Mouse (Mus musculus) heart, embryonic 13.5 days (tissue): ENCODE results near the gene Gpr157. TPM values are rescaled to one million over a fixed set of nuclear protein-coding genes. Genes with fewer than 3 reads are reported as not detected.

Experiments used
- ATAC-seq: fragments of 200-750 bp; cut with Nextera tagmentation; 2 replicates; pipeline ENCODE4 v1.8.0; 2017; ENCODE audit warnings: moderate TSS enrichment; ENCODE audit not compliant: insufficient number of reproducible peaks, low FRiP score, low TSS enrichment; ENCODE audit errors: extremely low read depth
- H3K27ac ChIP-seq: fragments of 300-500 bp; sonication (generic); replicated peaks from 2 replicates; pipeline ENCODE4 v1.5.1; 2015; ENCODE audit warnings: moderate library complexity, mild to moderate bottlenecking, inconsistent platforms
- H3K27me3 ChIP-seq: fragments of 300-500 bp; sonication (generic); replicated peaks from 2 replicates; pipeline ENCODE4 v1.6.1; 2015; ENCODE audit warnings: mild to moderate bottlenecking, inconsistent platforms
- H3K36me3 ChIP-seq: fragments of 300-500 bp; sonication (generic); 2 replicates; pipeline ENCODE4 v1.6.1; 2015; ENCODE audit warnings: mild to moderate bottlenecking, inconsistent platforms
- H3K4me1 ChIP-seq: fragments of 300-500 bp; sonication (generic); 2 replicates; pipeline ENCODE4 v1.6.1; 2015; ENCODE audit warnings: inconsistent platforms
- H3K4me2 ChIP-seq: fragments of 300-500 bp; sonication (generic); 2 replicates; pipeline ENCODE4 v1.6.1; 2015; ENCODE audit warnings: inconsistent platforms, mild to moderate bottlenecking, moderate library complexity
- H3K4me3 ChIP-seq: fragments of 300-500 bp; sonication (generic); 2 replicates; pipeline ENCODE4 v1.5.1; 2015; ENCODE audit warnings: moderate library complexity, mild to moderate bottlenecking, inconsistent platforms
- H3K9ac ChIP-seq: fragments of 300-500 bp; sonication (generic); 2 replicates; pipeline ENCODE4 v1.6.1; 2015; ENCODE audit warnings: inconsistent platforms, mild to moderate bottlenecking, moderate library complexity
- H3K9me3 ChIP-seq: fragments of 300-500 bp; sonication (generic); 2 replicates; pipeline ENCODE4 v1.6.1; 2016; ENCODE audit warnings: inconsistent platforms
- WGBS: fragments of 180-500 bp; shearing (Covaris S2); methylation state at CpG from one replicate; pipeline ENCODE4 v1.1.7; 2015; ENCODE audit warnings: mixed read lengths; 5-methylcytosine and 5-hydroxymethylcytosine counted together
- polyA plus RNA-seq: library from polyadenylated mRNA; unstranded; fragments of >200 nt; fragmentation: Nextera tagmentation; extraction: Ambion mirVana; gene quantifications from 2 replicates; pipeline ENCODE4 v1.2.1, GENCODE M21; 2015

Gpr157 gene
- polyA plus RNA-seq, 1 experiment from 2014 or later = 2.7 TPM

- Histone ChIP-seq H3K4me1 (peaks cover 14% of the 10 kb centered on the region), H3K36me3 (no peaks in the 10 kb centered on the region), H3K9me3 (no peaks in the 10 kb centered on the region), H3K4me3 (no peak overlapping the region), H3K27ac (no peak overlapping the region), H3K4me2 (no peak overlapping the region), H3K9ac (no peak overlapping the region), H3K27me3 (peaks cover 5% of the 10 kb centered on the region)
- WGBS = 81% methylated on average over 7 of the region's 7 CpGs
- ATAC-seq = no peak
Measured at GRCm38 (mm10) chr4:150127894-150128293, 40.7 kb downstream of the Gpr157 start.

DNA sequence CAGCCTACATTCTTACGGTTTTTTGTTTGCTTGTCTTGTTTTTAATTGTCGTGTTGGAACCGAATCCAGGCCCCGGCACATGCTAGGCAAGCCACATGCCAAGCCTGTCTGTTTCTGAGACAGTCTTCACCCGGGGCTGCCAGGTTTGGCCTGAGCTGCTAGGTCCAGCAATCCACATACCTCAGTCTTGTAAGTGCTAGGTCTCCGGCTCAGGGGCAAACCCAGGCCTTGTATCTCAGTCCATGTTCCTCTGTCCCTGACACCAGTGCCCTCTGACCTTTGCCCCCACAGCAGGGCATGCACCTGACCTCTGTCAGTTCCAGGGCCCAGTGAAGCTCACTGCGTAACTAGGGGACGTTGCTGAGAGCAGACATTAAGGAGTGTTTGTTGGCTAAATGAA, 41.4 kb downstream of the Gpr157 start:
- ATAC-seq = no peak
- H3K9ac ChIP-seq = no peak overlapping the region
- H3K27me3 ChIP-seq = peaks cover 8% of the 10 kb centered on the region
- H3K4me1 ChIP-seq = peaks cover 17% of the 10 kb centered on the region
- no peak overlapping the region for H3K4me2 ChIP-seq
- H3K9me3 ChIP-seq = no peaks in the 10 kb centered on the region
- H3K4me3 ChIP-seq = no peak overlapping the region
- 76% methylated on average over 8 of the region's 8 CpGs for WGBS
- no peaks in the 10 kb centered on the region for H3K36me3 ChIP-seq
- no peak overlapping the region for H3K27ac ChIP-seq

- Histone ChIP-seq H3K27me3 (peaks cover 14% of the 10 kb centered on the region), H3K27ac (no peak overlapping the region), H3K36me3 (no peaks in the 10 kb centered on the region), H3K9me3 (no peaks in the 10 kb centered on the region), H3K4me1 (peaks cover 17% of the 10 kb centered on the region), H3K4me3 (no peak overlapping the region), H3K4me2 (no peak overlapping the region), H3K9ac (no peak overlapping the region)
- 44% methylated on average over 1 of the region's 2 CpGs for WGBS
- ATAC-seq = no peak
Measured at GRCm38 (mm10) chr4:150130661-150131060, 43.5 kb downstream of the Gpr157 start.

- Histone ChIP-seq H3K4me3 (peak overlapping the region; percentile 41), H3K27ac (no peak overlapping the region), H3K4me1 (peaks cover 20% of the 10 kb centered on the region), H3K9me3 (no peaks in the 10 kb centered on the region), H3K27me3 (peaks cover 14% of the 10 kb centered on the region), H3K9ac (peak overlapping the region; percentile 68), H3K36me3 (no peaks in the 10 kb centered on the region), H3K4me2 (peak overlapping the region; percentile 63)
- no peak for ATAC-seq
- 15% methylated on average over 24 of the region's 24 CpGs for WGBS
Measured at GRCm38 (mm10) chr4:150132692-150133271, 45.6 kb downstream of the Gpr157 start.

DNA sequence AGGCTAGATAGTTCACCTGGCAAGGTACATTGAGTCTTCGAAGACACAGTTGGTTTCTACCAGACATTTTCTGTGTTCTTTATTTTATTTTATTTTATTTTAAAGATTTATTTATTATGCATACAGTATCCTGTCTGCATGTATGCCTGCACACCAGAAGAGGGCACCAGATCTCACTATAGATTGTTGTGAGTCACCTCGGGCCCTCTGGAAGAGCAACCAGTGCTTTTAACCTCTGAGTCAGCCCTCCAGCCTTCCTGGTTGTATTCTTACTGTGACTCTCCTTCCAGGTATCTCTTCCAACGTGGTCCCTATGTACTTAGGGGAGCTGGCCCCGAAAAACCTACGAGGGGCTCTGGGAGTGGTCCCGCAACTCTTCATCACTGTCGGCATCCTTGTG, 48.1 kb downstream of the Gpr157 start:
- no peaks in the 10 kb centered on the region for H3K36me3 ChIP-seq
- H3K27me3 ChIP-seq = peaks cover 20% of the 10 kb centered on the region
- H3K9ac ChIP-seq = no peak overlapping the region
- no peak overlapping the region for H3K4me3 ChIP-seq
- 73% methylated on average over 7 of the region's 7 CpGs for WGBS
- no peak overlapping the region for H3K27ac ChIP-seq
- peaks cover 29% of the 10 kb centered on the region for H3K4me1 ChIP-seq
- ATAC-seq = no peak
- no peak overlapping the region for H3K4me2 ChIP-seq
- H3K9me3 ChIP-seq = no peaks in the 10 kb centered on the region

DNA sequence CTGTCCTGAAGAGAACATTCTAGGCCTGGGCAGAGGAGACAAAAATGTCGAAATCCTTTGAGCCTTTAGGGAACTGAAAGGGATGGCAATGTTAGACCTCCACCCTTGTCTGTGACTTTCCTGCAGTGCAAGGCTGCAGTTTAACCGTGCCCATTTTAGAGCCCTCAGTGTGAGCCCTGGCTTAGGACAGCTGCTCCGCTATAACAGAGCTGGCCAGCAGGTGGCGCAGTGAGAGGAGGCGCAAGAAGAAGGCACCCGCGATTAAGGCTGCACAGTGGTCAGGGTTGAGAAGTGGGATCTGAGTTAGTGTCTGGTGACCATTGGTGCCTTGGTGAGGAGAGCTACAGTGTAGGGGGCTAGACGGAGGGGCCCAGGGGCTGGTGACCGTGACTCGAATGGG, 49.5 kb downstream of the Gpr157 start:
- 8% methylated on average over 10 of the region's 10 CpGs for WGBS
- no peak overlapping the region for H3K9ac ChIP-seq
- peaks cover 20% of the 10 kb centered on the region for H3K27me3 ChIP-seq
- no peak overlapping the region for H3K4me3 ChIP-seq
- ATAC-seq = no peak
- peaks cover 21% of the 10 kb centered on the region for H3K4me1 ChIP-seq
- H3K36me3 ChIP-seq = no peaks in the 10 kb centered on the region
- H3K9me3 ChIP-seq = no peaks in the 10 kb centered on the region
- H3K4me2 ChIP-seq = no peak overlapping the region
- H3K27ac ChIP-seq = no peak overlapping the region

DNA sequence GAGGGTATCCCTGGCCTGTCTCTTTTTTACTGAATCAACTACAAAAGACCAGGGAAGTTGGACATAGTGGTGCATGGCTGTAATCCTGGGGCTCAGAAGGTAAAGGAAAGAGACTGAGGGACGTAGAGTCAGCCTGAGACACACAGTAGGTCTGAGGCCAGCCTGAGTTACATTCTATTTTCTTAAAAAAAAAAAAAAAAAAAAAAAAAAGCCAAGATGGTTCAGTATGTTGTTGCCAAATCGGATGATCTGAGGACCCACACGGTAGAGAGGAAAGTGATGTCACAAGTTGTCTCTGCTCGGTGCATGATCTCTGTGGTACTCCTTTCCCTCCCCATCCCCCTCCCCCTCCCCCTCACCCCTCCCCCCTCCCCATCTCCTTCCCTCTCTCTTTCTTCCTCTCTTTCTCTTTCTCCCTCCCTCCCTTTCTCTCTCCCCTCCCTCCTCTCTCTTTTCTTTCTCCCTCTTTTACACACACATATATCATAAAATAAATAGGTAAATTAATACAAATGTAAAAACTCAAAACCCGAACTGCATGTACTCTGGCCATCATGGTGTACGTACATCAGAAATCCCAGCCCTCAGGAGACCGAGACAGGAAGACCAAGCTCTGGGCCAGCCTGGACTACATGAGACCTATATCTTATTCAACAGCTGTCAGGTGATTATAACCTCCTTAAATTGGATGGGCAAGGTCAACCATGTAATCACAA, 50.4 kb downstream of the Gpr157 start:
- H3K36me3 ChIP-seq = no peaks in the 10 kb centered on the region
- no peak overlapping the region for H3K9ac ChIP-seq
- no peak overlapping the region for H3K4me3 ChIP-seq
- H3K4me2 ChIP-seq = peak overlapping the region; percentile 59
- 74% methylated on average over 7 of the region's 7 CpGs for WGBS
- no peaks in the 10 kb centered on the region for H3K9me3 ChIP-seq
- ATAC-seq = no peak
- H3K27me3 ChIP-seq = peaks cover 19% of the 10 kb centered on the region
- no peak overlapping the region for H3K27ac ChIP-seq
- peaks cover 19% of the 10 kb centered on the region for H3K4me1 ChIP-seq

GRCm38 (mm10) chr4:150138084-150138543, 50.9 kb downstream of the Gpr157 start:
- Histone ChIP-seq H3K36me3 (no peaks in the 10 kb centered on the region), H3K27me3 (peaks cover 13% of the 10 kb centered on the region; the same call in 1 of the 2 replicates), H3K4me1 (peaks cover 13% of the 10 kb centered on the region), H3K27ac (no peak overlapping the region), H3K9me3 (no peaks in the 10 kb centered on the region), H3K4me3 (peak overlapping the region; percentile 38), H3K9ac (peak overlapping the region; percentile 42), H3K4me2 (peak overlapping the region; percentile 59)
- 0 out of 2 replicates have a peak, but pooled peaks have one; percentile 39 for ATAC-seq
- 18% methylated on average over 9 of the region's 9 CpGs for WGBS

DNA sequence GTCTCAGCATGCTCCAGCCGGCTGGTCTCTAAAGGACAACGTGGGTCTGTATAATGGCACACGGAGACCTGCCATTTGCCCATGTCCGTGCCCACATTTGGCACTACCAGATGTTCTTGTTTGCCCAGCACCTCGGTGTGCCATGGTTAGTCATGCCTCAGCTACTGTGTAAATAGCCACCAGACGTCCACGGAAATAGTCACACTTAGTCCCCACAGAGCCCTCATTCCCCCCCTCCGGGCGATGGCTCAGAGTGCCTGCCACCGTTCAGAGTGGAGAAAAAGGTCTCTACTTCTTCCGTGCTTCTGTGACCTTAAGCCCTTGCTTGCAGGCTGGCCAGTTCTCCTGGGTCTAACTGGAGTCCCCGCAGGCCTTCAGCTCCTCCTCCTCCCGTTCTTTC, 51.9 kb downstream of the Gpr157 start:
- Histone ChIP-seq H3K4me3 (no peak overlapping the region), H3K36me3 (no peaks in the 10 kb centered on the region), H3K27me3 (peaks cover 8% of the 10 kb centered on the region; the same call in 1 of the 2 replicates), H3K4me1 (peaks cover 12% of the 10 kb centered on the region), H3K9ac (no peak overlapping the region), H3K27ac (no peak overlapping the region), H3K9me3 (peaks cover 2% of the 10 kb centered on the region; the same call in 1 of the 2 replicates), H3K4me2 (no peak overlapping the region)
- WGBS = 62% methylated on average over 13 of the region's 13 CpGs
- ATAC-seq = no peak

DNA sequence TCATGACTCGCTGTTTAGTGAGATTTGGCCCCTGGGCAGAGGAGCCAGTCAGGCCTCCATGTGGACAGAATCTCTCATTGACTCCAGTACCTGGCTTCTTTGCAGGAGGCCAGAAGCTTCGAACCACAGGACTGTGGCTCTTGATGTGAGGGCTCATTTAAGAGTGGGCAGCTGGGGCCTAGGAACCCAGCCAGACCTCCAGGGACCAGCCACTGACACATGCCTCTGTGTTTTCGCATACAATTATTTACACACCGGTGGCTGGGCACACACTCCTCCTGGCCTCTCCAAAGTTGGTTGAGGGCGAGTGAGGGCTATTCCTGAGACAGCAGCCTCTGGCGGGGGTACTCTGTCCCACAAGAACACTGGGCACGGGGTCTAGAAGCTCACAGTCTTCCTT, 53.2 kb downstream of the Gpr157 start:
- H3K9me3 ChIP-seq = peaks cover 4% of the 10 kb centered on the region; the same call in 1 of the 2 replicates
- no peak for ATAC-seq
- H3K4me3 ChIP-seq = no peak overlapping the region
- H3K36me3 ChIP-seq = no peaks in the 10 kb centered on the region
- no peak overlapping the region for H3K4me2 ChIP-seq
- H3K27me3 ChIP-seq = peaks cover 6% of the 10 kb centered on the region; the same call in 1 of the 2 replicates
- no peak overlapping the region for H3K9ac ChIP-seq
- no peak overlapping the region for H3K27ac ChIP-seq
- WGBS = 70% methylated on average over 7 of the region's 7 CpGs
- H3K4me1 ChIP-seq = peaks cover 12% of the 10 kb centered on the region

DNA sequence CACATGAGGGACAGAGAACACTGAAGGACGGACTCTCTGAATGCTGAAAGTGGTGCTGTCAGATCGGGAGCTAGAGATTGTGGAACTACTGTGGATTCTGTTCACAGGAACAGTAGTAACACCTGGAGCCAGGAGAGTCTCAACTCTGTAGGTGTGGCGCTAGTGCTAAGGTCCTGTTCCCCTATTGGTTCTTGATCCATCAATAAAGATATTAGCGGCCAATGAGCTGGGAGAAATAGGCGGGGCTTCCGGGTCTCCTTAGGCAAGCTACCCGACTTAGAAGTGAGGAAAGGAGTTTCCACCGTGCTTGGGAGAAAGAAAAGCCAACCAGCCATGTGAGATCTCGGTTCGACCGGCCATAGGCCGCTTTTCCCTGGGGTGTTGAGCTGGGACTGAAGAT, 57.1 kb downstream of the Gpr157 start:
- no peak for ATAC-seq
- H3K9ac ChIP-seq = no peak overlapping the region
- no peak overlapping the region for H3K27ac ChIP-seq
- no peaks in the 10 kb centered on the region for H3K4me1 ChIP-seq
- 16% methylated on average over 12 of the region's 12 CpGs for WGBS
- peaks cover 16% of the 10 kb centered on the region for H3K9me3 ChIP-seq
- H3K4me2 ChIP-seq = no peak overlapping the region; the same call in 1 of the 2 replicates
- H3K27me3 ChIP-seq = peaks cover 4% of the 10 kb centered on the region; the same call in 1 of the 2 replicates
- H3K36me3 ChIP-seq = no peaks in the 10 kb centered on the region
- H3K4me3 ChIP-seq = no peak overlapping the region
